Mouse (Mus musculus) frontal cortex, postnatal 10 days (tissue): ENCODE measurements around the gene Apln.
A peak's percentile ranks its signal among the peaks of the same experiment; 100 is the strongest.

ENCODE experiments used
- DNase-seq, 2 experiments: peaks; one replicate each; pipeline ENCODE4 v3.0.0; 2022; ENCODE audit warnings: low spot score in 2 of 2, mixed read lengths in 1 of 2

Gene Apln

GRCm38 (mm10) chrX:48016906-48017601 is 17.6 kb downstream of the Apln start:
- DNase-seq = peak; percentile 43 to 48

GRCm38 (mm10) chrX:48011656-48012055 is 23.0 kb downstream of the Apln start:
- no peak for DNase-seq

DNA sequence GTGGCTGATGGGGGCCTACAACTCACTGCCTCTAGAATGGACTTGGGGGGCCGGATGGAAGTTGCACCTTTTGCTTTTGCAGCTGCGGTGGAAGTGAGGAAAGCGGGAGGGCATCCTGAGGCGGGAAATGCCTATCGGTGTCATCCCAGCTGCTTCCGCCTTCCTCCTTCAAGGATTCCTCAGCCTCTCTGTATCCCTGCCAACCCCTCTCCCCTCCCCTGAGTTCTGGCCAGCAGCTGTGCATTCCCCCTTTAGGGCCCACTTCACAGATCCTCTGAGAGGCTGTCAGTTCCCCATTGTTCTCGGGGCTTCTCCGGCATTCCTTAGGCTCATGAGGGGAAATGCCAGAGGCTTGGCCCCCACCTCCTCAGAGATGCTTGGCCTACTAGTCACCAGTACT is 28.6 kb downstream of the Apln start:
- no peak for DNase-seq

- DNase-seq = no peak
Measured at GRCm38 (mm10) chrX:48004786-48005185, 29.9 kb downstream of the Apln start.

GRCm38 (mm10) chrX:48001151-48001550 is 33.5 kb downstream of the Apln start:
- DNase-seq = no peak

- DNase-seq = no peak
Measured at GRCm38 (mm10) chrX:47998412-47998811, 36.2 kb downstream of the Apln start.

DNA sequence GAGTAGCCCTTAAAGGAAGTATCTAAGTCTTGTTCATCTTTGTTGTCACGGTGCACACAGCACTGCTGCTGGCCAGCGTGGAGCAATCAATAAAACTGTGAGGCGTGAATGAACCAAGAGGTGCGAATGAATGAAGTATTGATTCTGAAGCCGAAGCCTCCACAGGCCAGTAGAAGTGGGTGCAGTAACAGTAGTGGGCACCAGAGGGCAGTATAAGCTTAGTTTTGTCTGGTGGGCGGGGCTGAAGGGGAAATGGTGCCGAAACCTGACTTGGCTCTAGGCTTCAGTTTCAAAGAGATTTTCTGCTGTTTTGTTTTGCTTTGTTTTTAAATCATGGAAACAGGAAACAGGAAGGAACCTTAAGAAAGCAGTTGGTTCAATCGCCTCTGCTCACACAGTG is 42.0 kb downstream of the Apln start:
- DNase-seq = peak in 1 of 2 experiments; percentile 58

- no peak for DNase-seq
Measured at GRCm38 (mm10) chrX:47988024-47988423, 46.6 kb downstream of the Apln start.

- DNase-seq = peak; percentile 17 to 29
Measured at GRCm38 (mm10) chrX:47985000-47985619, 49.5 kb downstream of the Apln start.

GRCm38 (mm10) chrX:47977078-47977477 is 57.6 kb downstream of the Apln start:
- DNase-seq = no peak

- no peak for DNase-seq
Measured at GRCm38 (mm10) chrX:47976551-47976950, 58.1 kb downstream of the Apln start.
